Mouse (Mus musculus) kidney, postnatal 0 days (tissue): Measurements from ENCODE around the gene Gcm1. TPM values are rescaled to one million over a fixed set of nuclear protein-coding genes. Genes with fewer than 3 reads are reported as not detected.

Experiments used
- ATAC-seq: fragments of 200-750 bp; cut with Nextera tagmentation; replicated peaks from 2 replicates; pipeline ENCODE4 v1.8.0; 2017; ENCODE audit warnings: low read depth, moderate number of reproducible peaks, moderate TSS enrichment, moderate library complexity; ENCODE audit not compliant: low FRiP score
- DNase-seq: peaks from one replicate; pipeline ENCODE4 v3.0.0-alpha.2; 2016; ENCODE audit warnings: low spot score
- H3K27ac ChIP-seq: fragments of 300-500 bp; sonication (generic); 2 replicates; pipeline ENCODE4 v1.5.1; 2014; ENCODE audit warnings: mild to moderate bottlenecking
- H3K27me3 ChIP-seq: fragments of 300-500 bp; sonication (generic); 2 replicates; pipeline ENCODE4 v1.6.1; 2014; ENCODE audit warnings: low read length, mixed read lengths; ENCODE audit not compliant: insufficient read depth
- H3K36me3 ChIP-seq: fragments of 300-500 bp; sonication (generic); 2 replicates; pipeline ENCODE4 v1.6.1; 2014; ENCODE audit warnings: low read length, mixed read lengths; ENCODE audit not compliant: insufficient read depth
- H3K4me1 ChIP-seq: fragments of 300-500 bp; sonication (generic); replicated peaks from 2 replicates; pipeline ENCODE4 v1.6.1; 2014; ENCODE audit warnings: antibody characterized with exemption, low read length, mixed read lengths; ENCODE audit not compliant: insufficient read depth
- H3K4me2 ChIP-seq: fragments of 300-500 bp; sonication (generic); 2 replicates; pipeline ENCODE4 v1.6.1; 2014; ENCODE audit warnings: mild to moderate bottlenecking, low read length, moderate library complexity, mixed read lengths
- H3K4me3 ChIP-seq: fragments of 300-500 bp; sonication (generic); replicated peaks from 2 replicates; pipeline ENCODE4 v1.5.1; 2014; ENCODE audit warnings: low read depth, low read length
- H3K9ac ChIP-seq: fragments of 300-500 bp; sonication (generic); 2 replicates; pipeline ENCODE4 v1.6.1; 2014; ENCODE audit warnings: low read depth, low read length
- H3K9me3 ChIP-seq: fragments of 300-500 bp; sonication (generic); replicated peaks from 2 replicates; pipeline ENCODE4 v1.6.1; 2016; ENCODE audit warnings: low read length, inconsistent platforms, mixed read lengths
- CTCF ChIP-seq: IDR thresholded peaks from 2 replicates; pipeline ENCODE4 v1.5.1; 2016; ENCODE audit warnings: antibody characterized with exemption, low read depth, mild to moderate bottlenecking, moderate library complexity
- WGBS: fragments of 180-500 bp; shearing (Covaris S2); extraction: QIAGEN DNeasy Blood & Tissue Kit; methylation state at CpG from one replicate; pipeline ENCODE4 v1.1.7; 2014; 5-methylcytosine and 5-hydroxymethylcytosine counted together
- polyA plus RNA-seq: library from polyadenylated mRNA; unstranded; fragments of >200 nt; fragmentation: Nextera tagmentation; extraction: Ambion mirVana; gene quantifications from 2 replicates; pipeline ENCODE4 v1.2.1, GENCODE M21; 2015

The Gcm1 gene
- polyA plus RNA-seq, 1 experiment from 2014 or later = 1.3 TPM

- Histone ChIP-seq H3K4me2 (peak overlapping the region; percentile 83), H3K27ac (peak overlapping the region; percentile 98), H3K4me1 (peaks cover 15% of the 10 kb centered on the region; the same call in 1 of the 2 replicates), H3K27me3 (no peaks in the 10 kb centered on the region), H3K9me3 (no peaks in the 10 kb centered on the region), H3K36me3 (no peaks in the 10 kb centered on the region), H3K4me3 (peak overlapping the region; percentile 85), H3K9ac (peak overlapping the region; percentile 92)
- DNase-seq = peak; percentile 82
- ATAC-seq = peak; percentile 67
- no peak for TF ChIP-seq CTCF
- under 1% methylated on average over 87 of the region's 88 CpGs for WGBS
Observed at GRCm38 (mm10) chr9:78107912-78108795, 56.4 kb downstream of the Gcm1 start.

- no peaks in the 10 kb centered on the region for H3K27me3 ChIP-seq
- WGBS = 0% methylated on average over 20 of the region's 20 CpGs
- H3K27ac ChIP-seq = peak within 1 kb of the TSS; percentile 98
- peak within 1 kb of the TSS; percentile 83 for H3K4me2 ChIP-seq
- ATAC-seq (peak; percentile 89), DNase-seq (peak; percentile 98)
- H3K4me1 ChIP-seq = peaks cover 15% of the 10 kb centered on the region; the same call in 1 of the 2 replicates
- TF ChIP-seq CTCF = no peak
- peak within 1 kb of the TSS; percentile 92 for H3K9ac ChIP-seq
- H3K9me3 ChIP-seq = no peaks in the 10 kb centered on the region
- peak within 1 kb of the TSS; percentile 85 for H3K4me3 ChIP-seq
- no peaks in the 10 kb centered on the region for H3K36me3 ChIP-seq
Observed at GRCm38 (mm10) chr9:78108796-78109239, 57.1 kb downstream of the Gcm1 start, which contains the start of the genes Fbxo9 and Ick. TSS of gene Fbxo9 (minus strand) at chr9:78109065. TSS of gene Ick (plus strand) at chr9:78109192.

GRCm38 (mm10) chr9:78109656-78110055 is 57.9 kb downstream of the Gcm1 start:
- H3K4me3 ChIP-seq = peak overlapping the region; percentile 85; the same call in 1 of the 2 replicates
- H3K9me3 ChIP-seq = no peaks in the 10 kb centered on the region
- H3K27ac ChIP-seq = no peak overlapping the region
- ATAC-seq = no peak
- DNase-seq = no peak
- TF ChIP-seq CTCF = peak; percentile 57
- H3K4me2 ChIP-seq = peak overlapping the region; percentile 83
- H3K27me3 ChIP-seq = no peaks in the 10 kb centered on the region
- 43% methylated on average over 5 of the region's 5 CpGs for WGBS
- peaks cover 18% of the 10 kb centered on the region for H3K4me1 ChIP-seq
- H3K36me3 ChIP-seq = no peaks in the 10 kb centered on the region
- H3K9ac ChIP-seq = 0 out of 2 replicates have a peak overlapping the region, but pooled peaks have one; percentile 42

GRCm38 (mm10) chr9:78111456-78111855 is 59.7 kb downstream of the Gcm1 start:
- Histone ChIP-seq H3K36me3 (no peaks in the 10 kb centered on the region), H3K9ac (no peak overlapping the region), H3K27me3 (no peaks in the 10 kb centered on the region), H3K4me2 (no peak overlapping the region), H3K9me3 (no peaks in the 10 kb centered on the region), H3K4me1 (peaks cover 19% of the 10 kb centered on the region), H3K27ac (no peak overlapping the region), H3K4me3 (no peak overlapping the region)
- ATAC-seq (no peak), DNase-seq (no peak)
- no peak for TF ChIP-seq CTCF
- WGBS = 82% methylated on average over 2 of the region's 2 CpGs

GRCm38 (mm10) chr9:78112770-78113537 is 61.2 kb downstream of the Gcm1 start:
- Histone ChIP-seq H3K9ac (peak overlapping the region; percentile 93), H3K27ac (peak overlapping the region; percentile 94), H3K36me3 (no peaks in the 10 kb centered on the region), H3K4me2 (peak overlapping the region; percentile 60), H3K4me3 (peak overlapping the region; percentile 94), H3K4me1 (peaks cover 11% of the 10 kb centered on the region), H3K27me3 (no peaks in the 10 kb centered on the region), H3K9me3 (no peaks in the 10 kb centered on the region)
- DNase-seq (peak; percentile 97), ATAC-seq (peak; percentile 85)
- 2% methylated on average over 43 of the region's 47 CpGs for WGBS
- peak; percentile 100 for TF ChIP-seq CTCF

- WGBS = under 1% methylated on average over 13 of the region's 14 CpGs
- Histone ChIP-seq H3K9me3 (no peaks in the 10 kb centered on the region), H3K4me2 (peak overlapping the region; percentile 60), H3K9ac (peak overlapping the region; percentile 93), H3K27ac (peak overlapping the region; percentile 94), H3K27me3 (no peaks in the 10 kb centered on the region), H3K4me1 (peaks cover 11% of the 10 kb centered on the region), H3K4me3 (peak overlapping the region; percentile 94), H3K36me3 (no peaks in the 10 kb centered on the region)
- no peak; the same call in 1 of the 2 replicates for ATAC-seq
- DNase-seq = peak; percentile 55
- no peak for TF ChIP-seq CTCF
Observed at GRCm38 (mm10) chr9:78113538-78113885, 61.8 kb downstream of the Gcm1 start.

Other genes with a start within 250 kb of the Gcm1 start
- 60.5 and 68.4 TPM in 2 replicates for gene Elovl5, start 134.6 kb upstream of the Gcm1 start, polyA plus RNA-seq
- gene Fbxo9, start 57.1 kb downstream of the Gcm1 start, polyA plus RNA-seq = 49.9 and 50.3 TPM in 2 replicates
- 21.9 and 22.8 TPM in 2 replicates for gene Ick, start 57.3 kb downstream of the Gcm1 start, polyA plus RNA-seq
- 194 and 196 TPM in 2 replicates for gene Gsta4, start 130.8 kb downstream of the Gcm1 start, polyA plus RNA-seq
- gene Gsta1, start 178.7 kb downstream of the Gcm1 start, polyA plus RNA-seq = 23.4 and 33.9 TPM in 2 replicates
- 8.4 and 10.3 TPM in 2 replicates for gene Gm3776, start 205.2 kb downstream of the Gcm1 start, polyA plus RNA-seq
- 77.2 and 80.9 TPM in 2 replicates for gene Gm10639, start 238.0 kb downstream of the Gcm1 start, polyA plus RNA-seq